Mouse (Mus musculus): ENCODE measurements around the gene Olfr368. TPM values are rescaled to one million over a fixed set of nuclear protein-coding genes. Genes with fewer than 3 reads are reported as not detected.

The Olfr368 gene
- not detected in 2 replicates for polyA plus RNA-seq (2012; rRNA removed; ENCODE audit: low replicate concordance)

DNA sequence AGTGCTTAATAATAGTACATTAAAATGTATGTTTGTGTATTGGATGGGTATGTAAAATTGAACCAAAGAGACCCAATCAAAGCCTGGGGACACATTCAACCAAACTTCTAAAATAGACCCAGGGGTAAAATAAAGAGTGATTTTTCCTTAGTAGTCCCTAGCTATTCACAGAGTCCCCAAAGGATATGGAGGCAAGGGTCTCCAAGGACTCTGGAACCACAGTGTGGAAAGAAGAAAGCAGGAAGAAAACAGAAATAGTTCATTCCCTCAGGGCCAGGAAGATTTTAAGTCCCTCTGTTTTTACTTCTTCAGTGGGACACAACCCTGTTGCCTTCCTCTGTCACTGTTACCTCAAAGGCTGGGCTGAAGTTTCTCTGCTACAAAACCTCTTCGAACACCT lies at the start of gene Olfr368:
Gene Olfr368 (plus strand): TSS at position 301 of the 400 bp plus-strand sequence.

DNA sequence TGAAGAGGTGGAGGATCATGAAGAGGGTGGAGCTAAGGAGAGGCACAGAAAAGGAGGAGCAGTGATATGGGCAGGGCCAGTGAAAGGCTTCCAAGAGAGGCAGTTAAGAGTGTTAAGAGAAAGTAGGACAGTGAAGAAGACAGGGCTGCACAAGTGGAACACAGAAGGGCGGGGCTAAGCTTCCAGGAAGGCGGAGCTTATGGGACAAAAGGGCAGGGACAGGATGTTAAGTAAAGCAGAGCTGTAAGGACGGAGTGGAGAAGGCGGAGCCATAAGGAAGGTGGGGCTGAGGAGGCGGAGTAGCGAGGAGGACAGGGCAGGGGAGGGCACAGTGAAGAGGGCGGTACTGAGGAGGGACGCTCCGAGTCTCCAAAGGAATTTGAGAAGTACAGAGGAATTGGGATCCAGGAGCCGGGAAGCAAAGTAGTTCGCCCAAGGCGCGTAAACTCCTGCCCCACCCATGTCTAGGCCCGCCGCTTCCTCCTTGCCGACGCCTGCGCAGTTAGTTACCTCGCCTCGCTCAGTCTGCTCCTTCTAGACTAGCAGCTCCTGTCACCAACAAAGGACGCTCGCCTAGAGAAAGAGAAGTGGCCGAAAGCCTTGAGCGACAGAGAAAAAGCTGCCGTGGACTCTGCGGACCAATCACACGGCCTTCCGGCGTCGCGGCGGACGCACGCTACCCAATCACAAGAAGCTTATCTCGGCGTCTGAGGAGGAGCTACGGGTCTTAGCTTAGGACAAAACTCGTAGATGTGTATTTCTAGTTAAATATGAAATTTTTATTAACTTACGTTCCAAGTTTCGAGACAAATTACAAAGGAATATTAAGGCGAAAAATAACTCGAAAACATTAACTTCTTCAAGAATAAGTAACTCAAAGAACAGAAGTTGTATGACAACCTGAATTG lies 32.6 kb downstream of the Olfr368 start, which contains the start of gene Pdcl:
Gene Pdcl (minus strand): TSS at position 700 of the 908 bp plus-strand sequence.

Other genes with a start within 250 kb of the Olfr368 start
- gene Olfr361, start 237.2 kb upstream of the Olfr368 start, polyA plus RNA-seq (2012; rRNA removed; ENCODE audit: low replicate concordance) = not detected in 2 replicates
- not detected in 2 replicates for gene Olfr362, start 208.6 kb upstream of the Olfr368 start, polyA plus RNA-seq (2012; rRNA removed; ENCODE audit: low replicate concordance)
- not detected in 2 replicates for gene Olfr364-ps1, start 187.2 kb upstream of the Olfr368 start, polyA plus RNA-seq (2012; rRNA removed; ENCODE audit: low replicate concordance)
- gene Olfr365, start 138.3 kb upstream of the Olfr368 start, polyA plus RNA-seq (2012; rRNA removed; ENCODE audit: low replicate concordance) = not detected in 2 replicates
- not detected in 2 replicates for gene Olfr366, start 114.9 kb upstream of the Olfr368 start, polyA plus RNA-seq (2012; rRNA removed; ENCODE audit: low replicate concordance)
- gene Pdcl, start 32.8 kb downstream of the Olfr368 start, polyA plus RNA-seq (2012; rRNA removed; ENCODE audit: low replicate concordance) = 10.7 and 13.6 TPM in 2 replicates
- 6.6 and 11.3 TPM in 2 replicates for gene Rc3h2, start 96.4 kb downstream of the Olfr368 start, polyA plus RNA-seq (2012; rRNA removed; ENCODE audit: low replicate concordance)
- gene Zbtb26, start 116.6 kb downstream of the Olfr368 start, polyA plus RNA-seq (2012; rRNA removed; ENCODE audit: low replicate concordance) = 3.5 and 5.7 TPM in 2 replicates
- gene Zbtb6, start 116.7 kb downstream of the Olfr368 start, polyA plus RNA-seq (2012; rRNA removed; ENCODE audit: low replicate concordance) = 2.2 and 3.3 TPM in 2 replicates
- 12.8 and 16.5 TPM in 2 replicates for gene Rabgap1, start 116.8 kb downstream of the Olfr368 start, polyA plus RNA-seq (2012; rRNA removed; ENCODE audit: low replicate concordance)
- 0.31 and 0.46 TPM in 2 replicates for gene Gpr21, start 189.8 kb downstream of the Olfr368 start, polyA plus RNA-seq (2012; rRNA removed; ENCODE audit: low replicate concordance)